Mouse (Mus musculus) frontal cortex, adult (tissue): ENCODE results near the gene 6430550D23Rik.
"Not testable (repeated sequence)": the region's sequence is repeated elsewhere in the genome, so short reads cannot be mapped to it uniquely, and the experiment has no call there.

Experiments
- ATAC-seq: cut with Nextera tagmentation; 2 replicates; pipeline ENCODE4 v1.9.2; 2017; ENCODE audit warnings: mild to moderate bottlenecking, moderate library complexity, mixed read lengths; ENCODE audit not compliant: low TSS enrichment

The 6430550D23Rik gene

GRCm38 (mm10) chr2:155956134-155957059 lies 51.4 kb downstream of the 6430550D23Rik start, which contains the start of gene Cep250:
Gene Cep250 (plus strand): TSS chr2:155956458.
- peak; percentile 97 for ATAC-seq

- ATAC-seq: peak; percentile 53; the same call in 1 of the 2 replicates
Observed at GRCm38 (mm10) chr2:155952006-155952405, 55.8 kb downstream of the 6430550D23Rik start.

- ATAC-seq: no peak
Observed at GRCm38 (mm10) chr2:155949362-155949761, 58.4 kb downstream of the 6430550D23Rik start.

- no peak for ATAC-seq
Observed at GRCm38 (mm10) chr2:155947390-155948002, 60.3 kb downstream of the 6430550D23Rik start.

- no peak for ATAC-seq
Observed at GRCm38 (mm10) chr2:155946499-155946898, 61.3 kb downstream of the 6430550D23Rik start.

DNA sequence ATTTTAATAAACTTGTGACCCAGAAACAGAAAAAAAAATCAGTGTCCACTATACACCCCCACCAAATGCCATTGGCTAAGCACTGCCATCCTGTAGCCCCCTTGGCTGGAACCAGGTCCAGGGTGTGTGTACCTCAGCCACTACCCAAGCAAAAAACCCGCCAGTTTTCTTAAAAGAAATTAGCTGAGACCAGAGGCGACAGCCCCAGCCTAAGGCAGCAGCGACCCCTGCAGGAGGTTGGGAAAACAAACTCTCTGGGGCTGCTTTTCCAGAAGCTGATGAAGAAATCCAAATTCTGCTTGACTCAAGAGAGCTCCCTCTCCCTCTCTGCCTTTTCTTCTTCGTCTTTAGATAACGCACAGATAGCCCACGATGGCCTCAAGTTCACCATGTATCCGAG lies 61.7 kb downstream of the 6430550D23Rik start:
- ATAC-seq: peak; percentile 41; the same call in 1 of the 2 replicates

DNA sequence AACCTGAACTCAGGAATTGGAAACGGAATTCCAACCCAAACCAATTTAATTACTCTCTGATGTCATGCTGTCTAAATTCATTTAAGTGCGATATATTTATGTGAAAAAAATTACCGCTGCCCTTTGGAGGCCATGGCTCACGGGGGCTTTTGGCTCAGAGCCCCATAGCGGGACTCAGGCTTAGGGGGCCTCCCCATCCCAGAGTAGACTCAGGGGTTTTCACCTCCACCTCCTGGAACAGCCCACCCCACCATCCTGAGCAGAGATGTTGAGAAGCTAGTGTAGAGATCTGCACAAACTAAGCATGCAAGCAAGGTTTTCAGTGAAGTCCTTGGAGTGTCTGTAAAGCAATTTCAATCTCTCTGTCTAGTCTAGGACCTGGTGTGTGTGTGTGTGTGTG lies 62.2 kb downstream of the 6430550D23Rik start:
- ATAC-seq: no peak

- ATAC-seq: peak; percentile 89
Observed at GRCm38 (mm10) chr2:155945124-155945523, 62.7 kb downstream of the 6430550D23Rik start, which contains the start of gene Gdf5. Gene Gdf5 (minus strand): TSS chr2:155945367.

- ATAC-seq: no peak
Observed at GRCm38 (mm10) chr2:155944685-155945084, 63.1 kb downstream of the 6430550D23Rik start.

- no peak for ATAC-seq
Observed at GRCm38 (mm10) chr2:155943463-155943862, 64.3 kb downstream of the 6430550D23Rik start.

GRCm38 (mm10) chr2:155941697-155942442 lies 65.9 kb downstream of the 6430550D23Rik start:
- no peak for ATAC-seq

DNA sequence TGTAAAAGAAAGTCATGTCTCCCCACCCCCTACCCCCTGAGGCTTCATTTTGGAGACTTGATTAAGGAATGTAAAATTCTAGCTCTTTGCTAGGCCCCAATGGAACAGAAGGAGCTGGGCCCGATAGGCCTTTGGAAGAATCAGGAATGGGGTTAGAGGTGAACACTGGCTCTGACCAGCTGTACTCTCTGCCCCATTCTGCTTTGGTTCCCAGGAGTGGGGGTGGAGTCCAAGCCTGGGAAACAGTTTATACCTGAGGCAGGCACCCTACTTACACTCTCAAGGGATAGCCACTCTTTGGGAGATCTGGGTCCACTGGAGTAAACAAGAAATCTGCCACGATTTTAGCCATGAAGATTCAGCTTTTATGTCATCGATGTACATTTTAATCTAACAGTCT lies 67.1 kb downstream of the 6430550D23Rik start, which contains the start of gene Gm15557:
Gene Gm15557, plus strand, starts transcription at position 48 of the 400 bp plus-strand sequence.
- ATAC-seq: no peak

GRCm38 (mm10) chr2:155939897-155940529 lies 67.8 kb downstream of the 6430550D23Rik start:
- no peak for ATAC-seq

- ATAC-seq: peak; percentile 97
Observed at GRCm38 (mm10) chr2:155929531-155930442, 78.0 kb downstream of the 6430550D23Rik start, which contains the start of gene Uqcc1. Gene Uqcc1 (minus strand): TSS chr2:155930310.

GRCm38 (mm10) chr2:155928711-155929345 lies 78.9 kb downstream of the 6430550D23Rik start:
- ATAC-seq: no peak

DNA sequence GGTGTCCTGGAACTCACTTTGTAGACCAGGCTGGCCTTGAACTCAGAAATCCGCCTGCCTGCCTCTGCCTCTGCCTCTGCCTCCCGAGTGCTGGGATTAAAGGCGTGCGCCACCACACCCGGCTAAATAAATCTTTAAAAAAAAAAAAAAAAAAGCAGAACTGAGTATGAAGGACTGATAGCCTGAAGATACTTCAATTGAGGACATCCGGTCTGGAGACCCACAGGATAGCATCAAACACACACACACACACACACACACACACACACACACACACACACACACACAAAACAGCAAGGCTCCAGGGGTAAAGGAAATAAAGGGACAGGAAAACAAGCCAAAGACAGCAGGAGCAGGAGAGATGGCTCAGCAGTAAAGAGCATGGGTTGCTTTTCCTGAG lies 82.6 kb downstream of the 6430550D23Rik start:
- ATAC-seq: not testable (repeated sequence)
